Mouse (Mus musculus) gastrocnemius, postnatal 4 days (tissue): ENCODE data around the gene Ccdc137. TPM values are rescaled to one million over a fixed set of nuclear protein-coding genes. Genes with fewer than 3 reads are reported as not detected.
"Not testable (repeated sequence)": the region's sequence is repeated elsewhere in the genome, so short reads cannot be mapped to it uniquely, and the experiment has no call there.

ENCODE experiments used
- DNase-seq, 2 experiments: peaks; one replicate each; pipeline ENCODE4 v3.0.0; 2021 to 2022; ENCODE audit warnings: low spot score in 2 of 2, mixed read lengths in 2 of 2
- long read RNA-seq, 2 experiments: library from polyadenylated mRNA; stranded (forward); transcript quantifications; one replicate each; pipeline ENCODE4 v2.0.0; 2021
- total RNA-seq, 2 experiments: library from RNA; stranded (reverse); gene quantifications; 2 replicates each; pipeline ENCODE4 v1.2.3; 2021

Gene Ccdc137
- 10 to 100 TPM in 1 of 2 experiments, 1 to 10 TPM in 1; 8.9 to 10.1 TPM for total RNA-seq
- long read RNA-seq, experiment 1, transcript Ccdc137-201 (6 exons, 2,778 nt) = major isoform, 13 of 13 reads
- long read RNA-seq, experiment 1, partial matches to known transcripts = 0 of 13 reads
- long read RNA-seq, experiment 1, other reads (novel, unspliced or antisense) = 0 of 13 reads
- long read RNA-seq, experiment 2, partial matches to known transcripts = 0 of 7 reads
- long read RNA-seq, experiment 2, other reads (novel, unspliced or antisense) = 4 of 7 reads

- DNase-seq = peak; percentile 47 to 79
Observed at GRCm38 (mm10) chr11:120457772-120458751, at the start of gene Ccdc137, which contains the start of gene Oxld1. Gene Ccdc137, plus strand, starts transcription at chr11:120458115. Gene Oxld1, minus strand, starts transcription at chr11:120458068.

GRCm38 (mm10) chr11:120413621-120414020 is 44.3 kb upstream of the Ccdc137 start:
- DNase-seq = not testable (repeated sequence)

- DNase-seq = no peak
Observed at GRCm38 (mm10) chr11:120417852-120418251, 40.1 kb upstream of the Ccdc137 start.

GRCm38 (mm10) chr11:120418592-120418991 is 39.3 kb upstream of the Ccdc137 start:
- no peak for DNase-seq

- DNase-seq = no peak
Observed at GRCm38 (mm10) chr11:120422651-120423568, 35.0 kb upstream of the Ccdc137 start.

GRCm38 (mm10) chr11:120423569-120424295 is 34.2 kb upstream of the Ccdc137 start:
- DNase-seq = peak; percentile 26 to 61

GRCm38 (mm10) chr11:120426727-120427126 is 31.2 kb upstream of the Ccdc137 start:
- DNase-seq = no peak

GRCm38 (mm10) chr11:120437152-120437856 is 20.6 kb upstream of the Ccdc137 start, which contains the start of gene Nploc4:
Gene Nploc4, minus strand, starts transcription at chr11:120437708.
- DNase-seq = peak; percentile 88 to 92

GRCm38 (mm10) chr11:120437857-120438385 is 20.0 kb upstream of the Ccdc137 start:
- no peak for DNase-seq

- no peak for DNase-seq
Observed at GRCm38 (mm10) chr11:120442344-120442743, 15.6 kb upstream of the Ccdc137 start, which contains the start of gene Tspan10. Gene Tspan10, plus strand, starts transcription at chr11:120442644.

- DNase-seq = no peak
Observed at GRCm38 (mm10) chr11:120442765-120443280, 15.1 kb upstream of the Ccdc137 start.

GRCm38 (mm10) chr11:120444106-120444505 is 13.8 kb upstream of the Ccdc137 start:
- DNase-seq = no peak

GRCm38 (mm10) chr11:120445475-120445874 is 12.4 kb upstream of the Ccdc137 start:
- DNase-seq = no peak

- no peak for DNase-seq
Observed at GRCm38 (mm10) chr11:120447179-120447578, 10.7 kb upstream of the Ccdc137 start.

GRCm38 (mm10) chr11:120452246-120452645 is 5.7 kb upstream of the Ccdc137 start:
- DNase-seq = no peak

GRCm38 (mm10) chr11:120453306-120453705 is 4.6 kb upstream of the Ccdc137 start, which contains the start of gene Pde6g:
Gene Pde6g, minus strand, starts transcription at chr11:120453500.
- no peak for DNase-seq

- no peak for DNase-seq
Observed at GRCm38 (mm10) chr11:120454965-120455364, 3.0 kb upstream of the Ccdc137 start.

- no peak for DNase-seq
Observed at GRCm38 (mm10) chr11:120455413-120455812, 2.5 kb upstream of the Ccdc137 start.

GRCm38 (mm10) chr11:120457370-120457769 is 545 bp upstream of the Ccdc137 start:
- no peak for DNase-seq
